Mouse (Mus musculus) adrenal gland, adult 2 months (tissue): ENCODE data around the gene Olfr58. TPM values are rescaled to one million over a fixed set of nuclear protein-coding genes. Genes with fewer than 3 reads are reported as not detected.
"Not testable (repeated sequence)": the region's sequence is repeated elsewhere in the genome, so short reads cannot be mapped to it uniquely, and the experiment has no call there.

Experiments
- DNase-seq: peaks from one replicate; pipeline ENCODE4 v3.0.0; 2021
- long read RNA-seq: library from polyadenylated mRNA; stranded (forward); transcript quantifications from one replicate; pipeline ENCODE4 v2.0.0, GENCODE M21; 2021
- polyA plus RNA-seq: library from polyadenylated mRNA; depleted of rRNA; stranded (reverse); fragments of >200 nt; gene quantifications from 2 replicates; pipeline ENCODE4 v1.2.3, GENCODE M21; 2012; rRNA removed
- total RNA-seq, 2 experiments: library from RNA; stranded (reverse); gene quantifications; 2 replicates each; pipeline ENCODE4 v1.2.3; 2021

Gene Olfr58
- total RNA-seq (not detected), polyA plus RNA-seq (not detected in 2 replicates)
- long read RNA-seq: 0 reads

GRCm38 (mm10) chr9:19779983-19780382 is at the start of gene Olfr58:
TSS of gene Olfr58 (plus strand) at chr9:19780283.
- DNase-seq: no peak

- DNase-seq: no peak
These were observed 10.9 kb upstream of the Olfr58 start for GRCm38 (mm10) chr9:19769136-19769535.

DNA sequence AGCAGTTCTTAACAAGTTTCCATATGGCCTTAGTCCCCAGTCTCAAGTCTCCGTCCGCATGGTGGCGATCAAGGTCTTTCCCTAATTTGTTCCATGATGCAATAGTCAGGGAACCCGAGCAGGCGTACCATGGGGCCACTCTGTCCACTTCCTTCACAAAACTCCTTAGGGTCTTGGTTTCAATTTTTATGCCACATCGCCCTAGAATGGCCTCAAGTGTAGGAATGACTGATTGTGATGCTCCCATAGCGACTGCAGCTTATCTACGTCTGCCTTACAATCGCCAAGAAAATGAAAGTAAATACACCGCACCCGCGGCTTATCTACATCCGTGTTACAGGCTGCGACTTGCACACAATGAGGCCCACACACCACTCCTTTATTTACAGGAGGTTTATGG is 10.4 kb upstream of the Olfr58 start:
- no peak for DNase-seq

GRCm38 (mm10) chr9:19803000-19803399 is 22.9 kb downstream of the Olfr58 start:
- DNase-seq: no peak

DNA sequence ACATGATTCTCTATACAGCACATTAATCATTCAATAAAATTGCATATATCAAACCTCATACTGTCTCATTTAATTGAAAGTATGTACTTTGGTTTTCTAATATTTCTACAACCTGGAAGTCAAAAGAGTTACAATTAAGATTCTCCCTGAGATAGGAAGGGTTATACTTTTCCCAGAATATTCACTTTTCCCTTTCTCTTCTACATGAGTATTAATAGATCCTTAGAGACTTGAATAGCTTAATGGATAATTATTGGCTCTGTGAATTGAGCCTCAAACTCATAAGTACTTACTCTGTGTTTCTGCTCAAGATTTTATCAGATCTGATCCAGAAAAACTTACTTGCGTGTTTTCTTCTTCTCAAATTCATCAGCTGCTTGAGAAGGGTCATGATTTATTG is 24.5 kb downstream of the Olfr58 start, which contains the start of gene Olfr859:
Gene Olfr859 (plus strand): TSS at position 301 of the 400 bp plus-strand sequence.
- not testable (repeated sequence) for DNase-seq

Other genes with a start within 250 kb of the Olfr58 start
- gene Olfr853, start 239.2 kb upstream of the Olfr58 start, total RNA-seq: not detected
- gene Olfr853, start 239.2 kb upstream of the Olfr58 start, polyA plus RNA-seq: not detected in 2 replicates
- gene Olfr854, start 212.9 kb upstream of the Olfr58 start, total RNA-seq: not detected
- not detected in 2 replicates for gene Olfr854, start 212.9 kb upstream of the Olfr58 start, polyA plus RNA-seq
- not detected for gene Olfr855, start 197.7 kb upstream of the Olfr58 start, total RNA-seq
- not detected in 2 replicates for gene Olfr855, start 197.7 kb upstream of the Olfr58 start, polyA plus RNA-seq
- 10 to 100 TPM; 18.2 to 25.2 TPM for gene Zfp317, start 158.2 kb upstream of the Olfr58 start, total RNA-seq
- 2.0 and 2.3 TPM in 2 replicates for gene Zfp317, start 158.2 kb upstream of the Olfr58 start, polyA plus RNA-seq
- not detected for gene Olfr857, start 70.8 kb upstream of the Olfr58 start, total RNA-seq
- not detected in 2 replicates for gene Olfr857, start 70.8 kb upstream of the Olfr58 start, polyA plus RNA-seq
- gene Olfr859, start 24.6 kb downstream of the Olfr58 start, total RNA-seq: not detected
- not detected in 2 replicates for gene Olfr859, start 24.6 kb downstream of the Olfr58 start, polyA plus RNA-seq
- not detected for gene Olfr860, start 69.5 kb downstream of the Olfr58 start, total RNA-seq
- gene Olfr860, start 69.5 kb downstream of the Olfr58 start, polyA plus RNA-seq: not detected in 2 replicates
- gene Olfr862, start 107.7 kb downstream of the Olfr58 start, total RNA-seq: not detected
- gene Olfr862, start 107.7 kb downstream of the Olfr58 start, polyA plus RNA-seq: not detected in 2 replicates
- gene Olfr77, start 136.6 kb downstream of the Olfr58 start, total RNA-seq: not detected
- gene Olfr77, start 136.6 kb downstream of the Olfr58 start, polyA plus RNA-seq: not detected in 2 replicates
- gene Olfr866, start 247.8 kb downstream of the Olfr58 start, total RNA-seq: not detected
- not detected in 2 replicates for gene Olfr866, start 247.8 kb downstream of the Olfr58 start, polyA plus RNA-seq